Comparison of ENCODE assay signal across 21 mouse cellular contexts in the genomic region with DNA sequence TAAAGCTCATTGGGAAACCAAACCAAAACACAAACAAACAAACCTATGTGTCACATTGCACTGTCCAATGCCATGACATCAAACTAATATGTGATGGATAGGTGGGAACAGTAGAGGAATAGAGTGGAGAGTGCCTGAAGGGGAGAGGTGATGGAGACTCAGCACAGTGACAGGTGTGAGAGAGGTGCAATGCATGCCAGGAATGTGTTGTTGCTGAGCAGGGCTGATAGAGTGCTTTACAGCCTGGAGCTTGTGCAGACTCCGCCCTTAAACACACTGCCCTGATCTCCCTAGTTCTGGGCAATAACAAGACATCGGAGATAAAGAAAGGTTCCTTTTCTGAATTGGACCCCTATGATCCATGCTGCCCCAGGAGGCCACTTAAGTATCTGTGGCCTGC.
"Had no signal": no experiment of that assay in that cellular context is flagged by ENCODE, and none has a peak within 500 bp of the region (broad histone marks: within the 10 kb centered on the region; RNA-seq: fewer than 3 reads in every experiment).

No protein-coding gene starts in this region.

- H3K27me3 ChIP-seq: kidney, embryonic 15.5 days; liver, embryonic 15.5 days; midbrain, embryonic 13.5 days; neural tube, embryonic 13.5 days; stomach, embryonic 15.5 days had no signal

- H3K27ac ChIP-seq: kidney, embryonic 15.5 days; liver, embryonic 15.5 days; midbrain, embryonic 10.5 days; midbrain, embryonic 13.5 days; neural tube, embryonic 13.5 days; stomach, embryonic 15.5 days had no signal

- H3K9ac ChIP-seq: kidney, embryonic 15.5 days; liver, embryonic 15.5 days; midbrain, embryonic 13.5 days; neural tube, embryonic 13.5 days; stomach, embryonic 15.5 days had no signal

- H3K9me3 ChIP-seq: kidney, embryonic 15.5 days; liver, embryonic 15.5 days; midbrain, embryonic 10.5 days; midbrain, embryonic 13.5 days; neural tube, embryonic 13.5 days; stomach, embryonic 15.5 days had no signal

- ATAC-seq: midbrain, embryonic 13.5 days; midbrain, embryonic 16.5 days had no signal

- H3K4me1 ChIP-seq: kidney, embryonic 15.5 days; midbrain, embryonic 10.5 days; neural tube, embryonic 13.5 days; stomach, embryonic 15.5 days had no signal

- DNase-seq: kidney, adult 11 months; kidney, adult 8-10 months; kidney, postnatal 10 days; kidney, postnatal 36 days; layer of hippocampus, adult 9-11 months; lung, adult 2 months; lung, postnatal 14 days; lung, postnatal 4 days; retina, postnatal 1 day; right cerebral cortex, postnatal 25 days; spleen, adult 18-20 months; thymus, adult 18-20 months; thymus, postnatal 36 days had no signal

- H3K4me3 ChIP-seq: kidney, embryonic 15.5 days; liver, embryonic 15.5 days; midbrain, embryonic 10.5 days; midbrain, embryonic 13.5 days; myocyte; neural tube, embryonic 13.5 days; stomach, embryonic 15.5 days had no signal

- H3K36me3 ChIP-seq: kidney, embryonic 15.5 days; liver, embryonic 15.5 days; midbrain, embryonic 10.5 days; midbrain, embryonic 13.5 days; neural tube, embryonic 13.5 days; stomach, embryonic 15.5 days had no signal

- H3K4me2 ChIP-seq: kidney, embryonic 15.5 days; liver, embryonic 15.5 days; midbrain, embryonic 13.5 days; neural tube, embryonic 13.5 days; stomach, embryonic 15.5 days had no signal
